Mouse (Mus musculus) hematopoietic multipotent progenitor cell, adult 10-12 weeks (in vitro differentiated cells): Measurements from ENCODE around the gene Sash3. TPM values are rescaled to one million over a fixed set of nuclear protein-coding genes. Genes with fewer than 3 reads are reported as not detected.

Source experiments
- polyA plus RNA-seq: library from polyadenylated mRNA; stranded (reverse); fragments of >175 nt; gene quantifications from 2 replicates; pipeline ENCODE4 v1.2.3, GENCODE M21; 2012; ENCODE audit warnings: low replicate concordance

The Sash3 gene
- polyA plus RNA-seq, result 77.5 and 141 TPM in 2 replicates

DNA sequence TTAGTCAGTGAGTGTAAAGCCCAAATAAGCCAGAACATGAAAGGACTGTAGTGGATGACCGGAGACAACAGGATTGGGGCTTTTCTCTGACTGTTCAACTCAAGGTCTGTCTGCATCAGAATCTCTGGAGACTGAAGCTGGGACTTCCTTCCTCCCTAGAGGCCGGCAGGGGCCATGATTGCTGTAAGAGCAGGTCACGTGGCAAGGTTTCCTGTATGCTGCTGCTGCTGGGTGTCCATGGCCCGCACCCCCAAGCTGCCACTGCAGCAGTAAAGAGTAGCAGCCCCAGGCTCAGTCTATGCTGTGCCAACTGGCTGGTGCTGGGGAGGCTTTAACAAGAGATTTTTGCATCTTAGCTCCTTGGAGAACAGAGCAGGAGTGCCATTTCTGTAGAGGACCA is at the start of gene Sash3:
Gene Sash3 (plus strand): TSS at position 175 of the 400 bp plus-strand sequence.

DNA sequence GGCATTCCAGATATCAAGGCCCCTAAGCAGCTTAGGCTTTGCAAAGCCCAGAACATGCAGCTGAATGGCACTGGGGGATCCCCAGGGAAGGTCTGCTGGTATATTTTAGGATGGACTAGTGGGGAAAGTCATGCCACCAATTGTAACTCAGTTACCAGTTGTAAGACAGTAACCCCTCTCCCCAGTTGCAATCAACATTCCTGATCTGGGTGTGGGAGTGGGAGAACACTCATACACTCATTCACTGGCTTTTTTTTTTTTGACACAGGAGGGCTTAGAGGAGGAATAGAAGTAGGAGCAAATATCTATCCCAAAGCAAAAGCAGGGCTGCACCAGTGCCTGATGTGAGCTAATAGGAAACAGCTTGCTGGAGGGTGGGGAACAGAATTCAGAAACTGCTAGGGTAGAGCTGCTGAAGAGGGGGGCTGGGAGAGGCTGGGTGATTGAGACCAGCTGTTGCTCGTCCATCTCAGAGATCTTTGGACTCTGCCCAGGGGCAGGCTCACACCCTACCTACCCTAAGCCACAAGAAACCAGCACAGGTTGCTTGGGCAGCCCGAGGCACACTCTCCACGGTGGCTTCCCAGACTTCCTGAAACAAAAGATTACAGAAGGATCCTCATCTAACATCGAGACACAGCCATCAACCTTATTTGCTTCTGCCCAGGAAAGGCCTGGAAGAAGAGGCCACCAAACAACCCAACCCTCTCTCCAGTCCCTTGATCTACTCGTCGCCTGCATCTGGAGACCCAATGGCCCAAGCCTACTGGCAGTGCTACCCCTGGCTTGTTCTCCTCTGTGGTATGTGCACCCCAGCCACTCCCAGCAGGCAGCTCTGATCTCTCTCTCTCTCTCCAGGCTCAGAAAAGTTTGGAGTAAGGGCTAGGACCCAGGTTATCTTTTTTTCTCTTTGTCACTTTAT is 37.6 kb upstream of the Sash3 start, which contains the start of gene Xpnpep2:
Gene Xpnpep2 (plus strand): TSS at position 332 of the 922 bp plus-strand sequence.

DNA sequence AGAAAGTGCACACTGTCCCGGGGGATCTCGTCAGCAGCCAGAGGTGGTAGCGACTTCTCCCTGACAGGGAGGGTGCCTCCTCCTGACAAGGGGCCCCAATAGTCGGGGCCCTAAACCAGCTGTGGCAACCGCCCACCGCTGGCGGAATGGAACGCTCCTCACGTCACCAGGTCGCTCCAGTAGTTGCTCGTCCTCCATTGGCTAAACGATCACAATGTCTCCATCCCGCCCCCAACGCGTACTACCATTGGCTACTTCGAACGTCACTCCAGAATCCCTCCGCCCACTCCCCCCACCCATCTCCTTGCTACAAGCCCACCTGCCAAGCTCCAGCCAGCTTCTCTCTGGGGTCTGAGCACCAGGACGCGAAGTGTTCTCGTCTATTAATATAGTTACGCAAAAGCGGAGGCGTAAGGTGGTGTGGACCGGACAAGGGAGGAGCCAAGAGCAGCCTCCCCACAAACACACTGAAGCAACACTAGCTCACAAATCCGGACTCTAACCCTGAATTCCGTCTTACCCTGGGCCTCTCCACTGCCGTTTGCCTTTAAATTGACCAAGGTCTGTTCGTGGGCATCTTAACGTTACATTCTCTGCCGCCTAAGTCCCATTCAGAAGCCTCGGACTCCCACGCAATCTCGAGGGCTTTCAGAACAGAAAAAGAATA is 62.4 kb downstream of the Sash3 start, which contains the start of gene Zdhhc9:
Gene Zdhhc9 (minus strand): TSS at position 360 of the 667 bp plus-strand sequence.

Other genes starting within 250 kb of the Sash3 start
- gene Ocrl, start 234.0 kb upstream of the Sash3 start, polyA plus RNA-seq, result 1.6 and 1.8 TPM in 2 replicates
- 0.17 and 0.30 TPM in 2 replicates for gene Apln, start 111.6 kb upstream of the Sash3 start, polyA plus RNA-seq
- gene Xpnpep2, start 37.7 kb upstream of the Sash3 start, polyA plus RNA-seq, result not detected in 2 replicates
- gene Zdhhc9, start 62.4 kb downstream of the Sash3 start, polyA plus RNA-seq, result 7.7 and 14.3 TPM in 2 replicates
- 2.5 and 7.7 TPM in 2 replicates for gene Utp14a, start 110.4 kb downstream of the Sash3 start, polyA plus RNA-seq
- gene Bcorl1, start 194.9 kb downstream of the Sash3 start, polyA plus RNA-seq, result 5.3 and 7.0 TPM in 2 replicates